31 mouse cellular contexts compared by ENCODE assay signal in genomic region chr3:132141031-132141430, GRCm38 (mm10). TPM values are rescaled to one million over a fixed set of nuclear protein-coding genes. Genes with fewer than 3 reads are reported as not detected.
DNase-seq lines count a peak whose midpoint lies in the region; ATAC-seq lines count a peak whose summit lies in the region.
"Had no signal": no experiment of that assay in that cellular context is flagged by ENCODE, and none has a peak within 500 bp of the region (broad histone marks: within the 10 kb centered on the region; RNA-seq: fewer than 3 reads in every experiment).

No protein-coding gene starts in this region.

- no peaks in the 10 kb centered on the region for H3K27me3 ChIP-seq in liver, embryonic 11.5 days (replicated peaks; ENCODE audit: control insufficient read depth, insufficient read depth, low read length)
- H3K27me3 ChIP-seq: embryonic facial prominence, embryonic 15.5 days; forebrain, embryonic 12.5 days; heart, embryonic 15.5 days; liver, embryonic 13.5 days; midbrain, embryonic 15.5 days; neural tube, embryonic 15.5 days; stomach, embryonic 15.5 days had no signal

- no peak overlapping the region for H3K9ac ChIP-seq in liver, embryonic 11.5 days (ENCODE audit: low read depth, low read length)
- H3K9ac ChIP-seq: embryonic facial prominence, embryonic 15.5 days; forebrain, embryonic 12.5 days; forebrain, postnatal 0 days; heart, embryonic 15.5 days; liver, embryonic 13.5 days; midbrain, embryonic 15.5 days; neural tube, embryonic 15.5 days; stomach, embryonic 15.5 days had no signal

- peak; percentile 28 for DNase-seq in kidney, adult 11 months
- DNase-seq in kidney, adult 9 months, result peak; percentile 62
- DNase-seq in kidney, postnatal 10 days, result peak; percentile 11
- peak; percentile 23 for DNase-seq in yolk sac, embryonic 10.5 days (ENCODE audit: low spot score)
- DNase-seq in retina, postnatal 1 day, result no peak
- DNase-seq in liver, embryonic 11.5 days (ENCODE audit: low spot score), result no peak
- DNase-seq: adrenal gland, postnatal 25 days; cerebellum, adult 18-20 months; cerebellum, postnatal 10 days; forebrain, postnatal 0 days; gastrocnemius, postnatal 14 days; liver, embryonic 13.5 days; lung, adult 18-20 months; right cerebral cortex, postnatal 25 days; thymus, postnatal 36 days had no signal

- H3K9me3 ChIP-seq in liver, embryonic 11.5 days (ENCODE audit: control insufficient read depth, low read length), result no peaks in the 10 kb centered on the region
- H3K9me3 ChIP-seq: embryonic facial prominence, embryonic 10.5 days; embryonic facial prominence, embryonic 15.5 days; forebrain, embryonic 12.5 days; heart, embryonic 10.5 days; heart, embryonic 15.5 days; liver, embryonic 13.5 days; midbrain, embryonic 10.5 days; midbrain, embryonic 15.5 days; neural tube, embryonic 15.5 days; stomach, embryonic 15.5 days had no signal

- no peak overlapping the region for H3K27ac ChIP-seq in liver, embryonic 11.5 days (ENCODE audit: low read depth, low read length)
- H3K27ac ChIP-seq: embryonic facial prominence, embryonic 10.5 days; embryonic facial prominence, embryonic 15.5 days; forebrain, embryonic 12.5 days; heart, embryonic 10.5 days; heart, embryonic 15.5 days; left cerebral cortex, adult 2 months; liver, embryonic 13.5 days; macrophage; midbrain, embryonic 10.5 days; midbrain, embryonic 15.5 days; neural tube, embryonic 15.5 days; stomach, embryonic 15.5 days had no signal

- ATAC-seq in liver, embryonic 11.5 days (replicated peaks; ENCODE audit: low FRiP score), result no peak
- ATAC-seq in megakaryocyte-erythroid progenitor cell, adult 5-6 weeks (replicated peaks; ENCODE audit: low FRiP score, low TSS enrichment, poor library complexity, severe bottlenecking), result no peak
- ATAC-seq: forebrain, postnatal 0 days; intestine, postnatal 0 days; lung, postnatal 0 days; midbrain, embryonic 15.5 days had no signal

- no peaks in the 10 kb centered on the region for H3K4me1 ChIP-seq in liver, embryonic 11.5 days (replicated peaks; ENCODE audit: control insufficient read depth, insufficient read depth, low read length)
- H3K4me1 ChIP-seq: embryonic facial prominence, embryonic 15.5 days; forebrain, embryonic 12.5 days; heart, embryonic 10.5 days; heart, embryonic 15.5 days; liver, embryonic 13.5 days; midbrain, embryonic 15.5 days; neural tube, embryonic 15.5 days; stomach, embryonic 15.5 days had no signal

- WGBS in liver, embryonic 11.5 days, result 59% methylated on average over 4 of the region's 4 CpGs

- no peak overlapping the region for H3K4me2 ChIP-seq in liver, embryonic 11.5 days
- H3K4me2 ChIP-seq: embryonic facial prominence, embryonic 15.5 days; forebrain, embryonic 12.5 days; heart, embryonic 15.5 days; liver, embryonic 13.5 days; midbrain, embryonic 15.5 days; neural tube, embryonic 15.5 days; stomach, embryonic 15.5 days had no signal

- no peak overlapping the region for H3K4me3 ChIP-seq in liver, embryonic 11.5 days (ENCODE audit: low read depth, low read length)
- H3K4me3 ChIP-seq: embryonic facial prominence, embryonic 10.5 days; embryonic facial prominence, embryonic 15.5 days; forebrain, embryonic 12.5 days; heart, embryonic 10.5 days; heart, embryonic 15.5 days; left cerebral cortex, adult 2 months; liver, embryonic 13.5 days; midbrain, embryonic 10.5 days; midbrain, embryonic 15.5 days; neural tube, embryonic 15.5 days; stomach, embryonic 15.5 days had no signal

- no peaks in the 10 kb centered on the region for H3K36me3 ChIP-seq in liver, embryonic 11.5 days (ENCODE audit: control insufficient read depth, insufficient read depth, low read length)
- H3K36me3 ChIP-seq: embryonic facial prominence, embryonic 10.5 days; embryonic facial prominence, embryonic 15.5 days; forebrain, embryonic 12.5 days; heart, embryonic 10.5 days; heart, embryonic 15.5 days; liver, embryonic 13.5 days; midbrain, embryonic 10.5 days; midbrain, embryonic 15.5 days; neural tube, embryonic 15.5 days; stomach, embryonic 15.5 days had no signal

RNA-seq across cellular contexts. Expression of gene Dkk2, which starts 55.9 kb away (rescaled TPM):
- polyA plus RNA-seq in liver, embryonic 11.5 days (2014; fragmentation: Nextera tagmentation; extraction: Ambion mirVana), result 3.1 TPM in 2 replicates
- not detected in 2 replicates for total RNA-seq in megakaryocyte-erythroid progenitor cell, adult 5-6 weeks (2014; fragmentation: Nextera tagmentation)
- not detected in 2 replicates for total RNA-seq in megakaryocyte-erythroid progenitor cell, adult 5-6 weeks (2017)
- total RNA-seq: common myeloid progenitor, adult 5-6 weeks; granulocyte monocyte progenitor cell, adult 5-6 weeks had no signal

Comparison
In these comparisons a context has a peak if more than half of its experiments do, and no peak if none do; other contexts are left out.
1. DNase-seq: peak in kidney, adult 11 months (single experiment), kidney, adult 9 months (single experiment), kidney, postnatal 10 days (single experiment) and yolk sac, embryonic 10.5 days (single experiment); none in retina, postnatal 1 day (single experiment) and liver, embryonic 11.5 days (single experiment).